Mouse (Mus musculus) kidney, adult 2 months (tissue): ENCODE data around the gene Lef1.

ENCODE experiments used
- CTCF ChIP-seq: fragments of 200-500 bp; conservative IDR thresholded peaks from 2 replicates; pipeline ENCODE4 v1.5.1; 2011; ENCODE audit warnings: low read depth, mild to moderate bottlenecking, control low read depth, low read length, moderate library complexity, mixed read lengths; ENCODE audit not compliant: insufficient read depth, insufficient read length
- POLR2A ChIP-seq: fragments of 200-500 bp; IDR thresholded peaks from one replicate; pipeline ENCODE4 v1.6.1; 2011; ENCODE audit warnings: low read depth, low read length, control low read depth

DNA sequence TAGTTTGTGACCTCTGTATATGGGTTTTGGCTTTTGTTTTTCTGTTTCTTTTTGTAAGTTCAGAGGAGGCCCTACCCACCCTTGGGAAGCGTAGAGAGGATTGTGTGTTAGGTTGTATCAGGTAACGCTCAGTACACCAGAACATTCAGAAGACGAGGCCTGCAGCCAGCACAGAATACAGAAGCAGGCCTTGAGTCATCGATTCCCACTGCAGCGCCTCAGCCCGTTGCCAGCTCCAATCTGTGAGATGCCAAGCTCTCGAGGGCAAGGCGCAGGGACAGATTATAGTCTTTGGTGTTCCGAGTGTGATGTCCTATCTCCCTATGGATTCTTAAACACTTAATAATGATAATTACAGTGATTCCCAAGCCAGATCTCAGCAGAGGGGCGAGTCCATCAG is 85.8 kb downstream of the Lef1 start:
- TF ChIP-seq CTCF (no peak), POLR2A (no peak)
